Mouse (Mus musculus) erythroid progenitor cell, adult 5-6 weeks (primary cell): Measurements from ENCODE around the gene Gm28557. TPM values are rescaled to one million over a fixed set of nuclear protein-coding genes. Genes with fewer than 3 reads are reported as not detected.

Source experiments
- total RNA-seq, 2 experiments: library from RNA; stranded (forward) in 1 of 2; stranded (reverse) in 1 of 2; fragments of 150-400 nt in 1 of 2; fragments of 186-747, 209-891 nt in 1 of 2; gene quantifications; 2 replicates each; pipeline versions ENCODE4 v1.2.3 to v1.2.4; 2015 to 2017; ENCODE audit warnings: low replicate concordance in 2 of 2

The Gm28557 gene
- total RNA-seq, 2 experiments from 2014 or later: 0.83 TPM; not detected in 1

Other genes with a start within 250 kb of the Gm28557 start
- 1.3 TPM in 1 of 2 replicates, not detected in the other for gene Gm10767, start 203.7 kb downstream of the Gm28557 start, total RNA-seq (2015; ENCODE audit: low replicate concordance)
- gene Gm10767, start 203.7 kb downstream of the Gm28557 start, total RNA-seq (2017; ENCODE audit: low replicate concordance): 0.64 TPM in 1 of 2 replicates, not detected in the other
- gene Zfp712, start 47.4 kb downstream of the Gm28557 start, total RNA-seq (2015; ENCODE audit: low replicate concordance): 1.1 and 3.4 TPM in 2 replicates
- 0.98 and 1.3 TPM in 2 replicates for gene Zfp712, start 47.4 kb downstream of the Gm28557 start, total RNA-seq (2017; ENCODE audit: low replicate concordance)
- 4.2 TPM in 1 of 2 replicates, not detected in the other for gene Zfp708, start 10.6 kb downstream of the Gm28557 start, total RNA-seq (2015; ENCODE audit: low replicate concordance)
- 1.2 and 2.1 TPM in 2 replicates for gene Zfp708, start 10.6 kb downstream of the Gm28557 start, total RNA-seq (2017; ENCODE audit: low replicate concordance)
- not detected in 2 replicates for gene Rslcan18, start 7.7 kb upstream of the Gm28557 start, total RNA-seq (2015; ENCODE audit: low replicate concordance)
- gene Rslcan18, start 7.7 kb upstream of the Gm28557 start, total RNA-seq (2017; ENCODE audit: low replicate concordance): 0.08 and 1.3 TPM in 2 replicates
- gene Zfp759, start 13.1 kb upstream of the Gm28557 start, total RNA-seq (2015; ENCODE audit: low replicate concordance): 1.1 TPM in 1 of 2 replicates, not detected in the other
- 0.51 and 2.9 TPM in 2 replicates for gene Zfp759, start 13.1 kb upstream of the Gm28557 start, total RNA-seq (2017; ENCODE audit: low replicate concordance)
- 3.2 and 5.0 TPM in 2 replicates for gene Rsl1, start 64.6 kb upstream of the Gm28557 start, total RNA-seq (2015; ENCODE audit: low replicate concordance)
- gene Rsl1, start 64.6 kb upstream of the Gm28557 start, total RNA-seq (2017; ENCODE audit: low replicate concordance): 2.2 TPM in 1 of 2 replicates, not detected in the other
- gene Zfp455, start 85.9 kb upstream of the Gm28557 start, total RNA-seq (2015; ENCODE audit: low replicate concordance): 4.6 TPM in 1 of 2 replicates, not detected in the other
- gene Zfp455, start 85.9 kb upstream of the Gm28557 start, total RNA-seq (2017; ENCODE audit: low replicate concordance): 0.90 and 1.3 TPM in 2 replicates
- gene Zfp458, start 169.9 kb upstream of the Gm28557 start, total RNA-seq (2015; ENCODE audit: low replicate concordance): 0.36 and 0.42 TPM in 2 replicates
- 0.38 and 0.77 TPM in 2 replicates for gene Zfp458, start 169.9 kb upstream of the Gm28557 start, total RNA-seq (2017; ENCODE audit: low replicate concordance)
- gene Zfp457, start 197.9 kb upstream of the Gm28557 start, total RNA-seq (2015; ENCODE audit: low replicate concordance): not detected in 2 replicates
- 1.4 TPM in 1 of 2 replicates, not detected in the other for gene Zfp457, start 197.9 kb upstream of the Gm28557 start, total RNA-seq (2017; ENCODE audit: low replicate concordance)
- gene Zfp595, start 224.0 kb upstream of the Gm28557 start, total RNA-seq (2015; ENCODE audit: low replicate concordance): 3.4 and 6.5 TPM in 2 replicates
- 4.2 and 4.6 TPM in 2 replicates for gene Zfp595, start 224.0 kb upstream of the Gm28557 start, total RNA-seq (2017; ENCODE audit: low replicate concordance)